Mouse (Mus musculus): ENCODE data around the gene Pkhd1.

GRCm38 (mm10) chr1:20481843-20482242 lies 136.0 kb downstream of the Pkhd1 start:
- TF ChIP-seq POLR2A (IDR thresholded peaks at IDR 0.05; ENCODE audit: insufficient read length, low read depth) = no peak
- no peak for TF ChIP-seq E2F4 (IDR thresholded peaks at IDR 0.05; ENCODE audit: insufficient read depth)
- no peak for TF ChIP-seq CEBPB (IDR thresholded peaks at IDR 0.05; ENCODE audit: insufficient read depth, poor library complexity, severe bottlenecking)
- TF ChIP-seq POLR2AphosphoS2 (IDR thresholded peaks at IDR 0.05; ENCODE audit: insufficient read length, low read depth) = no peak
- TF ChIP-seq USF1 (IDR thresholded peaks at IDR 0.05; ENCODE audit: low read depth) = no peak
- no peak for TF ChIP-seq MYOD1 (IDR thresholded peaks at IDR 0.05; ENCODE audit: control insufficient read depth in 1 of 3, insufficient read length in 2 of 3, low read depth in 2 of 3)
- TF ChIP-seq SRF (IDR thresholded peaks at IDR 0.05; ENCODE audit: control insufficient read depth, insufficient read length, low read depth) = no peak
